Mouse (Mus musculus) fat pad, adult 2 months (tissue): ENCODE data around the gene Cisd3.
A peak's percentile ranks its signal among the peaks of the same experiment; 100 is the strongest.

Experiments used
- DNase-seq: peaks from one replicate; pipeline ENCODE4 v3.0.0-alpha.2; 2011; ENCODE audit warnings: low read depth, low spot score; ENCODE audit errors: extremely low read depth

The Cisd3 gene

DNA sequence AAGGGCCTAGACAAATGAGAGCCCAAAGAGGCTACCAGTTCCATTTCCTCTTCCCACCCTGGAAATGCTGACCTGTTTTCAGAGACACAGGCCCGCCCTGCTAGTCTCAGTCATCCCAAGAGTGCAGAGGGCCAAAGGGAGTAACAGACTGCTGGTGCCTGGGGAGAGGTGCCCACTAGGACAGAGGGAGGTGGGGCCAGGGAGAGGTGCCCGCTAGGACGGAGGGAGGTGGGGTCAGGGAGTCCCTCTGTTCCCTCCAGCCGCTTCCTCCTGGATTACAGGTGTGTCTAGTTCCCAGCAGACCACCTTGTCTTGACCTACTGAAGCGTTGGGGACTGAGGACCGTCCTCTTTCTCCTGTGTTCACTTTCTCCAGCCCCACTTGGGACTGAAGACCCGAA is 860 bp upstream of the Cisd3 start:
- DNase-seq = no peak

DNA sequence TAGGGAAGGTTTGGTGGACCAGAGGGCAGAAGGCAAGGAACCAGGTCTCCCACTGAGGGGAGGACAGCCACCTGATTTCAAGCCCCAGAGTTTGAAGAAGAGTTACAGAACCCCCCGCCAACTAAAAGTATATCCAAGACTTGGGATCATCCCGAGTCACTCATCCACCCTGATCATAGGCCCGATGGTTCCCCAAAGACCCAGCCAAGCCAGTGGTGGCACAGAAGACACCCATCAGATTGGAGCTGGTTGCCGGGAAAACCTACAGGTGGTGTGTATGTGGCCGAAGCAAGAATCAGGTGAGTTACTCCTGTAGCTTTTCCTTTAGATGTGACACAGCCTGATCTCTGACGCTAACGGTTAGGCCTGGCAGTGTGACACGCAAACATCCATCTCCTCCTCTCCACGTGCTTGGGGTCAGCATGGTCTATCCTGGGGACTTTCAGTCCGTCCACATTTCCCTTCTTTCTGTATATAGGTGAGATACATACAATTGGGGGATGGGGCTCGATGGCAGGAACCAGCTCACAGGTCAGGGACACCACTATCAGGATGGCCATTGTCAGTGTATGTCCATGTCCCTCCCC is 789 bp downstream of the Cisd3 start:
- DNase-seq = no peak

DNA sequence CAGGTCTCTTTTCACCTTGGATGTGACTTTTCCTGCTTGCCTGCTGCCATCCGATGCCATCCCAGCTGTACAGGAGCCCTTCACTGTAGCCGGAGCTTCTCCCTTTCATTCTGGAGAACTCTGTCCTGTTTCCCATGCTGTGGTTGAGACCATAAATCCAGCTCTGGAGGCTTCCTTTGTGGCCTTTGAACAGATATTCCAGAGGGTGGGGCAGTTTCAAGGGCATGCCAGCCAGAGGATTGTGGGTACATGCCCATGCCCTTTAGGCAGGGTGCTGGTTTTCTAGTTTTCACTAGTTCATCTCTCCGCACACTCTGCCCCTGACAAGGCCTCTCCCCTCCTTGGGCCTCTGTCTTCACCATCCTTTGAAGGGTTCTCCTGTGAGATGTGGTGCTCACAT is 1.4 kb downstream of the Cisd3 start:
- no peak for DNase-seq

DNA sequence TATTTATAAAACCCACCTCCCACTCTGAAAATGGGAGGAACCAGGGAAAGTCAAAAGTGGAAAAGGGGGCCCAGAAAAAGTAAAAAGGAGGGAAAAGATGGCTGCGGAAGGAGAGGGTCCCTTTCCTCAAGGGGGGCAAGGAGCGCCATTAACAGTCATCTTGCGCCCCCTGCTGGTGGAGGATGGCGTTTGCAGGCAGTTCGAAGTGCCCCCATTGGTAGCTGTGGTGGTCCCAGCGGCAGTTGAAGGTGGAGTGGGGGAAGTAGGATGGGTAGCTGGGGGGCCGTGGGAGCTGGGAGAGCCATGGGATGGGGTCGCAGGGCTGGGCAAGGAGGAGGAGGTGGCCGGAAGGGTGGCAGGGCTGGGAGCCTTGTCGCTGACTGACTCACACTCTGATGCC is 4.2 kb downstream of the Cisd3 start:
- DNase-seq = no peak

DNA sequence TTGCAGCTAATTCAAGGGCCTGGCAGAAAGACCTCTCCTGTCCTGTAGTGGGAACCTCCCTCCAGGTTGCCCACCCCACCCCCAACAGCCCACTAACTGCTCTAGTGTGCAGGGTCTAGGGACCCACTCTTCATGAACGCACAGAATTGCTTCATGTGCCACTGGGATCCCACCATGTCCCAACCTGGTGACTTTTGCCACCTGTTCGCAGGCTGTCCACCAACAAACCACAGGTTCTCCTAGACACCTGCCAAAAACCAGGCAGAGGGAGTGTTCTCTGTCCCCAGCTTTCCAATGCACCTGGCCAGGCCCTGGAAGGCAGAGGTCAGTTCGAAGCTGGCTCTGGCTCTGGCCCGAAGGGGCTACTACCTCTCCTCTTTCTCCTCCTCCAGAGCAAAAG is 8.8 kb downstream of the Cisd3 start:
- DNase-seq = no peak

DNA sequence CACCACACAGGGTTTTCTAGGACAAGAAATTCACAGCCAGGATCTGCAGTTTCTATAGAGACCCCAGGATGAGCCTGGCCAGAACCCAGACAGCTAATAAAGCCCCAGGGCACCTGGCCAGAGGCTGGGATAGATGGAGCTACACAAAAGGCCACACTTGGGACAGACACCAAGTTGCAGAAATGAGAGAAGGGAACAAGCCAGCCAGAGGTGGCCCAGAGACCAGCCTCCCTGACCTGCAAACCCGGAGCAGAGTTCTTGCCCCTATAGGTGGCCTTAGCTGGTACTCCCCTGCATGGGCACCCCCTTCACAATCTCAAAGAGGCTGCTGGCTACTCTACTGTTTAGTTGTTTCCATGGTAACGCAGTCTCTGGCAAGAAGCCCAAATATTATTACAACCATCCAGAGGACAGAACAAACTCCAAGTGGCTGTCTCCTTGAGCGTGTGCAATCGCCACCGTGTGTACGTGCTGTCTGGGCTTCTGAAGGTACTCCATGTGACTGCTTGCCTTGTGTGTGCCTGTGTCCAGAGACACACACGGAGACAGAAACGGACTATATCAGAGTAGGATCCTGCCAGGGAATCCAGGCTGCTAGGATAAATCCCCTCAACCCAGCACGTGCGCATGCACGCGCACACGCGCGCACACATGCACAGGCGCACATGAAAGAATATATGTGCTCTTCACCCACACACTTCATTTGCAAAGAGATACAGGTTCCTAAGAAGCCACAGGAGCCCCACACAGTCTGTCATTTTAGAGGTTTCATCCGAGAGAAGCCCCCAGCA is 9.5 kb downstream of the Cisd3 start:
- no peak for DNase-seq

DNA sequence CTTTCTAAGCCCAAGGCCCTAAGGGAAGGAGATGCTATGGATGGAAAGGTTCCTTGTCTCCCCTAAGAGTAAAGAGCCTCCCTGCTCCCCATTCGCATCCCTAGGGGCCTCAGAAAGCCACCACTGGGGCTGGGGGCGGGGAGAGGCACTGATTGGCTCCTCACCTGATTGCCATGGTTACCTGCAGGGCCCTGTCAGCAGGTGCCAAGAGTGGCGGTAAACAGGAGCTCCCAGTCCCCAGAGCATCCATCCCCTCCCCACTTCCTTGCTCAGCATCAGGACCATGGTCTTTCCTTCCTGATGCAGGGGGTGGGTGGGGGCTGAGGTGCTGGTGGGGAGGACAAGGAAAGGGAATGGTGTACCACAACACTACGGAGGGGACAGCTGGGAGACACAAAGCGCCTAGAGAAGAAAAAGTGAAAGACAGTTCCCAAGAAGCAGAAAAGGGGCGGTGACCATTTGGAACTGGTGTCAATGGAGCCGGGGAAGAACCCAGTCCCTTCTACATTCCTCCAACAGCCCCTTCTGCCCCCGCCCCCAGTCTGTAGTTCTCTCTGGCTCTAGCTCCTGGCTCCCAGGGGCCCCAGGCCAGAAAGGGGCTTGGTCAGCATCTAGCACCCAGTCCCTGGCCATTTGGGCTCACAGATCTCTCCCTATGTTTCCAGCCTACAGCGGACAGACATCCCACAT is 10.2 kb downstream of the Cisd3 start:
- no peak for DNase-seq

DNA sequence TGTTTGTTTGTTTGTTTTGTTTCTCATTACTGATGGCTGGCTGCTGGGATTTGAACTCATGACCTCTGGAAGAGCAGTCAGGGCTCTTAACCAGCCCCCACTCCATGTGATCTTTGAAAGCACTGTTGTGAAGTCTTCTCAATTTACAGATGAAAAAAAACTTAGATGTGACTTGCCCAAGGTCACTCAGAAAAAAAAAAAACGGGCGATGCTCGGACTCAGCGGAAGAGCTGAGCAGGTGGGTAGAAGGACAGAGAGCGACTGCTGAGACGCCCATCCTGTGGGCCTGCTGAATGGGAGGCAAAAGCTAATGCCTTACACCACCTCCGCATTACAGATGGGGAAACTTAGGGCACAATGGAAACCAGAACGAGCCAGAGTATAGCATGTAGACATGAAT is 11.0 kb downstream of the Cisd3 start:
- no peak for DNase-seq

DNA sequence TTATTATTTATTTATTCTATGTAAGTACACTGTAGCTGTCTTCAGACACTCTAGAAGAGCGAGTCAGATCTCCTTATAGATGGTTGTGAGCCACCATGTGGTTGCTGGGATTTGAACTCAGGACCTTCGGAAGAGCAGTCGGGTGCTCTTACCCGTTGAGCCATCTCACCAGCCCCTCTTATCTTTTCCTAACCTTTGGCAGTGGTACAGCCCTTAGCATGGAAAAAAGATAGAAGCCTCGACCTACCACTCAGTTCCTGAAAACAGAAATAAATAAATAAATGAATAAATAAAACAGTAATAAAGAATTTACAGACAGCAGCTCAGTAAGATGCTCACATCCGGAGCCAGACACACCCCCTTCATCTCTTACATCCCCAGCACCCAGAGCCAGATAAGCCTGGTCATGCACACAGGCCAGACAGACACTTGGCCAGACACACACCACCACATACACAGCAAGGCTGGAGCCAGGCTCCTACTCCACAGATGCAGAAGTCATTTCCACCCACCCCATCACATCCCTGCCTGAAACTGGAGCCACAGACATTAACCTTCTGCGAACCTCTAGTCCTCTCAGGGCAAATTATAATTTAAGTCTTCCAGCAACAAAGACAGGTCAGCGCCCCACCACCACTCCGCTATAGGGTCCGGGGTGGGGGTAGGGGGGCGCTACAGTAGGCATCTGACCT is 11.7 kb downstream of the Cisd3 start:
- DNase-seq = no peak

DNA sequence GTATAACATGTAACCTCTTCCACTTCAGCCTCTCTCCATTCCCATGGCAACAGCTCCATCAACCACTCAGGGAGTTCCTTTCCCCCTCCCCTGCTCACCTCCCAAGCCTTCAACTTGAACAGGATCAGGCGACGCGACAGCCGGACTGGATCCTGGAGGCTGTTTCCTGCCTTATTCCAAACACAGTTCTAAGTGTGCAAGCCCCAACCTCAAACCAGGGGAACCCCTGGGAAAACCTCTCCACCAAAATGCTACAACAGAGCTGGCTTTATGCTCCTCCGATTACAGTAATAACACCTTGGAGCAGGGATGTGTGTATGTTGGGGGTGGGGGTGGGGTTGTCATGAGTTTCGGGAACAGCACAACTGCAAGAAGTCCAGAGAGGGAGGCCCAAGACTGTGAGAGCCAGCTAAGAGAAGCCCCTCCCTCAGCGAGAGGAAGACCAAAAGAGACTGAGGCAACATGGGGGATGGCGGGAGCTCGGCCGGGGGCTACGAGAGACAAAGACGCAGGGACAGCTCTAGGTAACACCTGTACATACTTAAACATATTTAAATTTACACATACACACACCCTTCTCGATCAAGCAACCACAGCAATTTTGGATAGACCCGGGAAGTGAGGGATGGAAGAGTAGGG is 12.4 kb downstream of the Cisd3 start:
- no peak for DNase-seq

DNA sequence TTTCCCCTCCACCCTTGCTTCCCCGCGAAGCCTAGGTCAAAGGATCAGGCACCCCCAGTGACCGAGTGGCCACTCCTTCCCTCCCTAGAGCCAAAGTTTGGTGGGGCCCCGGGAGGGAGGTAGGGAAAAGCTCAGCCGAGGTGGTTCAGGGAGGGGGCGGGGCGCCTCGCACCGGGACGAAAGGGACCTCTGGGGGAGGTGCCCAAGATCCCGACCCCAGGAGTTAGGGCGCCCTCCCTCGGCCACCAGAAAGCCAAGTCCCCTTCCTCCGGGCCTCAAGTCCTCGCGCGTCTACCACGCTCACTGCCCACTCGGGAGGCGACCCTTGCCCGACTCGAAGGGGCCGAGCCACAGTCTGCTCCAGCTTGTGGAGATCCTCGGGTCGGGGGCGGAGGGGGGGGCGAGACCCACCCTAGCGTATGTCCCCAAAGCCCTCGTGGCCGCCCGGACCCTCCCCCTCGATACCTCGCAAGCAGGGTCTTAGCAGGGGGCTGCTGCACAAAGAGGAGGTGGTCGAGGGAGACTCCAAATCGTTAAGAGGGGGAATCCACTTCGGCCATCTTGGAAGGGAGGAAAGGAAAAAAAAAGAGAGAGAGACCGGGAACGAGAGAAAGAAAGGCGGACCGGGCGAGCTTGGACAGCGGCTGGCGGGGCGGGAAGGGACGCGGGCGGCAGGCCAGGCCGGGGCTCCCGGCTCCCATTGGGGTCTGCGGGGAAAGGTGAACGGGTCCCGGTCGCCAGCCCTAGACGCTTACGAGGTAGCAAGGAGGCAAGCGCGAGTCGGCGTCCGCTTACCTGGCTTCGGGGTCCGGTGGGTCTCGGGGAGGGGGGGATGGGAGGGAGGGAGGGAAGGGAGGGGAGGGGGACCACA is 13.3 kb downstream of the Cisd3 start:
- DNase-seq = no peak

DNA sequence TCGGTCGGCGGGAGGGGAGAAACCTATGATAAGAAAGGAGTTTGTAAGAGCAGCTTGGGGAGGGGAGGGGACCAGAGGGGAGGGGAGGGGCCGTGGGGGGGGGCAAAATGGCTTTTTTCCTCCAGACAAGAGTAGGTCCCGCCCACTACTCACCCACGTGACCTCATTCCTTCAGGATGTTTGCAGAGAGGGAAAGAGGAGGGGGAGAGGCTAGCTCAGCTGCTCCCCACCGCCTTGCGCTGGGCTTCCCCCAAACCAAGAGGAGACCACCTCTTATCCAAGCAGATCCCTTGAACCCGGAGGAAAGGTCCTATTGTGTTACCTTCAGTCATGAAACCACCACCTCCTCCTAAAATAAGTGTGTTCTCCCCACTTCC is 14.0 kb downstream of the Cisd3 start:
- DNase-seq = no peak

DNA sequence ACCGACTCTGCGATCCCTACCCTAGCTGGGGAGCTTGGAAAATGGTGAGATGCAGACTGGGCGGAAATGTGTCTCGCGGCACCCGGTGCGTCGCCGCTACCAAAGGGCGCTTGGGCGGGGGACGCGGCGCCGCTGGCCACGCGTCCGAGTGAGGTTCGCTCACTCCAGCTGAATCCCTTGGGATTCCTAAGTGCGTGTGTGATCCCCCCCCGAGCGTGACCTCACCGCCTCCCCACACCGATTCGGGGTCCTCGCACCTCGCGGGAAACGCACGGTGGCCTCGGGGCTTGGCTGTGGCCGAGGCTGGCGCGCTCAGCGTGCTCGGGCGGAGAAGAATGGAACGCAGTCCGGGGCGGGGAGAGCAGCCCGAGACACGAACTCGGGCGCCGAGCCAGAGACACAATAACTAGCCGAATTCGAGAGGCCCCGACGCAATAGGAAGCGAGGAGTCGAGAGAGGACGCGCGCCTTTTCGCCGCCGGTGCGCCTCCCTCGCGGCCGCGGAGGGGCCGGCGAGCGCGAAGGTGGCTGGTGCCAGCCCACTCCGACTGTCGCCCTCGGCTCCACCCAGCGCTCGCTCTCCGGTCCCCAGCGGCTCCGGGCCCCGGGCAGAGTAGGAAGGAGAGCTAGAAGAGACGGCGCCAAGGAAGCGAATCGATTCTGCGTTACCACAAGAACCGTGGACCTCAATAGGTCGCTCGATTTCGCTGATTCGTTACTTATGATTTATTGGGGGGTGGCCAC is 14.5 kb downstream of the Cisd3 start, which contains the start of gene Pcgf2:
Gene Pcgf2 (minus strand): TSS at position 495 of the 743 bp plus-strand sequence.
- DNase-seq = no peak

DNA sequence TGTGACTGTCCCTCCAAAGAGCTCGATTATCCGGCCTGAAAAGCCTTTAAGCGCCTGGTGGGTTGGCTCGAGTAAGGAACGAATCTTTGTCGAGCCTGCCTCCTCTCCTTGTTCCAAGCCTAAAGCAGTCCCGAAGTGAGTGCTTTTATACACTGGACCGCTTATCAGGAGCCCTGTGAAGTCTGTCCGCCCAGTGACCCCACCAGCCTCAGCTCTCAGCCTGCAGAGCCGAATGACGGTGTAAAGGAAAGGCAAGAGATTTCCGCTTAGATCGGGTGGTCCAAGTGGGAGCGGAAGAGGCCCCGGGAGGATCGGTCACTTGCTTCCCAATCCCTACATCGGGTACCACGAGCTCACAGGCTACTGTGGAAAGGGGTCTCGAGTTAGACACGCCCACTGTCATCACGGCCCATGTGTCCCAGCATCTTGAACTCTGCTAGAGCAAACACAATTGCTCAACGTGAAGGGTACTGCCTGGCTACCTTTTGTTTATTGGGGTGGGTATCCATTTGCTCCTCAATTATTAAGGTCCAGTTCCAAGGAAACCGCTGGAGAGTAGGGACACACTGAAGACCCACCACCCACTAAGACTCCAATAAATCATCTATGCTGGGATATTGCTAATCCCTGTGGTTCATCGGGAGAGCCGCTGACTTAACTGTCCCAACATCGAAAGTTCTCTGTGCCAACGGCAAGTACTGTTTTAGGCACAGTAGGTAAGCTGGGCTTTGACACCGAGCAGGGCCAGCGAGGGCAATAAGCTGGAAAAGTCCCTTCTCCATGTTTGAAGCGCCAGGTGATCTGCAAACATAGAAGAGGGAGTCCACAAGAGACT is 15.3 kb downstream of the Cisd3 start:
- no peak for DNase-seq

DNA sequence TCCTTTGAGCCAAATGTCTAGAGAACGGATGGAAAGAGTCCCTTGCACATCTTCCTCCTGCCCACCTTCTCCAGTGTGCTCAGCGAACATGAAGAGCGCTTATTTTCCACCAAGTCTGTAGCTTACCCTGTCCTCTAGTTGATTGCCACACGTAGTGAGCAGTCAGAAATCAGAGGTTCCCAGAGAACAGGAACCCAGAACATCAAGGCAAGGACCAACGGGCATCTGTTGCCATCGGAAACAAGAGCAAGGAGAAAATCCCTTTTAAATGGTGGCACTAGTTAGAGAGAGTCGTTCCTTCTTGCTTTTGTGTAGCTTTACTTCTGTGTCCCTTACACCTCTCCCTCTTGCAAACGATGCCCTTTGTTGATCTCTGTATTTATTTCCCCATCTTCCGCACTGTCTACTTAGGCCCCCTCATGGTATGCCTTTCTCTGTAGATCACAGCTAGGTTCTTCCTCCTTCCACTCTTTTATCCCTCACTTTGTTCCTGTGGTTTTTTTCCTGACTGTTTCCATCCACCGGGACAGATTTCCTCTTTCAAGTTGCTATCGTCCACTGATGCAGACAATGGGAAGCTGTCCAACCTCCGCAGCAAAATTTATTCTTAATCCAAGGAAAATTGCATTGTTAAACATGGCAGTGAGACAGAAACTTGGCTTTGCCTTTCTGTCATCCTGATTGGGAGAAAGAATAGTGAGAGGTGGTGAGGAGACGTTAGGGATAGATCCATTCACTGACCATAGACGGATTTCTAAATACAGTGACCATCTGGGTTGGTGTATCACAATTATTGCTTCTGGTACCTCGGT is 16.2 kb downstream of the Cisd3 start:
- no peak for DNase-seq

DNA sequence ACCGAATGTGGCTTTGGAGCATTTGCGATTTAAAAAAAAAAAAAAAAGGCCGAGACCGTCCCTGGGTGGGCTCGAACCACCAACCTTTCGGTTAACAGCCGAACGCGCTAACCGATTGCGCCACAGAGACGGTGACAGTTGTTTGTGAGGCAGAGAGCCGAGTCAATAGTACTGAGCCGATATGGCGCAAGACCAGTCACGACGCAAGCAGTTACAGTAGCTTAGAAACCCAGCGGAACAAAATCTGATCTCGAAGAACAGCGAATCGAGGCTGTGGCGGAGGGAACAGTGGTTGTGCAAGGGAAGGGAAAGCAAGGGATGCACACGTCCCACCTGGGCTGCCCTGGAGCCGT is 16.7 kb downstream of the Cisd3 start:
- DNase-seq = no peak

DNA sequence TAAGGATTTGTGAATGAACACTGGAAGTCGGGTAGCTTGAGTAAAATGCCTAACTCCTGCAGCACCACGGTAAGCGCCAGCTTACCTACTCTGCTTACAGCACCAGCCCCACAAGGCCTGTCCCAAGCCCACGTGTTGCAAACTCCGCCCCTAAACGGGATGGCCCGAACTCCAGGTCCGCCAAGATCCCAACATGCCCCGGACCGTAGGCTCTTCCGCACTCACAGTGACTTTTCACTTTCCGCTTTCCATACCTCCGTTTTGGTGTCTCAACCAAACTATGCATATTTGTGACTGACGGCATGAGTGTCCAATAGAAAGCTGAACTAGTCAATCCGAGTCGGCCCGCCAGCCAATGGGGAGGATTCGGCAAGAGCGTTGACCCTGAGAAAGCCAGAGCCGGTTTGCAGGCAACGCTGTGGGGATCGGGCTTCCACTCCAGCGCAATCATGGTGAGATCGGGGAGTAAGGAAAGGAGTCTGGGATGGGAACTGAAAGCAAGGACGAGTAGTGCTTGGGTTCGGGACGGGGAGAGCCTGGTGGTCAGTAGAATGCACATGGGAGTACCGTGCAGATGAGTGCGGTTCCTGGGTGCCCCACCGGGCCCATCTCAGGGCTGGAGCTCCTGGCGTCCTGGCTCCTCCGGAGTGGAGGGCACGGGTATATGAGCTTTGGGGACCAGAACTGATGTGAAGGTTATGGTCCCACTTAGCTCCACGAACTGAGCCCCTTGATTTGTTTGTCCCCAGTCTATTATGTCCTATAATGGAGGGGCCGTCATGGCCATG is 17.6 kb downstream of the Cisd3 start, which contains the start of gene Psmb3:
Gene Psmb3 (plus strand): TSS at position 361 of the 788 bp plus-strand sequence.
- peak; percentile 99 for DNase-seq
